Mouse (Mus musculus): ENCODE results near the gene Gm20721.
"Not testable (repeated sequence)": the region's sequence is repeated elsewhere in the genome, so short reads cannot be mapped to it uniquely, and the experiment has no call there.

The Gm20721 gene

DNA sequence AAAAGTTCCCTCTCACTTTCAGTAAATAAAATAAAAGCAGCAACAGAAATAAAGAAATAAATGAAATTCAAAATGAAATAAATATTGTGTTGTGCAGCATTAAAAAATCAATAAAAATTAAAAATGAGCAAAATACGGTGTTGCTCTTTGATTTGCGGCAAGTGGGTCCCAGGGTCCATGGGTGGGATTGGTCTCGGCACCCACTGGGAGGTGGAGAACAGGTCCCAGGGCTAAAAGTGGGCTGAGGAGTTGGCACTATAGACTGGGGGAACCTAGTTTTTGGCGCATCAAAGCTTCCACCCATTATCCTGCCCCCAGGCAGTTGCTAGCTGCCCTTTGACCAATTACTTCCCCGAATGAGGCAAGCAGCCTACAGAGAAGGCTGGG lies at the start of gene Gm20721:
Gm20721 (minus strand) TSS at position 101 of the 387 bp plus-strand sequence.
- no peak for DNase-seq

- no peak for DNase-seq
Measured at GRCm38 (mm10) chr2:174393383-174393782, 46.9 kb upstream of the Gm20721 start.

DNA sequence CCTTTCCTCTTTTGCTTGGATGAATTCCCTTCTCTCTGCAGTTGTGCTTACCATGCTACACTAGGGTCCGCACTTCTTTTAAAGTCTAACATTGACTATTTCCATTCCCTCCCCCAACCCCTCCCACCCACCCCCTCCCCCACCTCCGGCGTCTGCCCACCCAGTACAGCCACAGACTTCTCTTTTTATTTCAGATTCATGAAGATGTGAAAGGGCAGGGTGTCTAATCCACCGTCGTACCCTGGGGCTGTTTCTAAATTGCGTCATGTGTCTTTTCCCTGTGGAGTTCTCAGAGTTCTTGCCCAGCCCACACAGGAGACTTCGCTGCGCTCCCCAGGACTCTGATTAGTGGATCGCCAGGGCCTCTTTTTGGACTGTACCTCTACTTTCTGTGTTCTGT lies 46.0 kb upstream of the Gm20721 start:
- DNase-seq, result no peak

GRCm38 (mm10) chr2:174391936-174392335 lies 45.4 kb upstream of the Gm20721 start:
- no peak for DNase-seq

DNA sequence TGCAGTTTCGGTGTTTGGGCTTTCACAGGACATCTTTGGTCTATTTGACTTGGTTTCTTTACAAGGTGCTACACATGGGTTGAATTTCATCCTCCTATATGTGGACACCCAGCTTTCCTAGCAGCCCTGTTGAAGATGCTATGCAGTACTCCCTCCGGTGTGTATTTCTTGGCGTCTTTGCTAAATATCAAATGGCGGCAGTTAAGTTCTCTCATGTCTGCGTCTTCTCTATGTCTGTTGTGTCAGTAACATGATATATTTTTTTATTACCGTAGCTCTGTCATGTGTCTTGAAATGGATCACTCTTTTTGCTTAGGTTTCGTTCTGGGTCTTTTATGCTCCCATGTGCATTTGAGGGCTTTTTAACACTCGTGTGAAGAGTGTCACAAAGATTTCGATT lies 34.5 kb upstream of the Gm20721 start:
- DNase-seq, result no peak

- no peak for DNase-seq
Measured at GRCm38 (mm10) chr2:174366571-174366970, 20.1 kb upstream of the Gm20721 start.

- no peak for DNase-seq
Measured at GRCm38 (mm10) chr2:174359656-174360055, 13.1 kb upstream of the Gm20721 start.

- no peak for DNase-seq
Measured at GRCm38 (mm10) chr2:174358516-174358915, 12.0 kb upstream of the Gm20721 start.

DNA sequence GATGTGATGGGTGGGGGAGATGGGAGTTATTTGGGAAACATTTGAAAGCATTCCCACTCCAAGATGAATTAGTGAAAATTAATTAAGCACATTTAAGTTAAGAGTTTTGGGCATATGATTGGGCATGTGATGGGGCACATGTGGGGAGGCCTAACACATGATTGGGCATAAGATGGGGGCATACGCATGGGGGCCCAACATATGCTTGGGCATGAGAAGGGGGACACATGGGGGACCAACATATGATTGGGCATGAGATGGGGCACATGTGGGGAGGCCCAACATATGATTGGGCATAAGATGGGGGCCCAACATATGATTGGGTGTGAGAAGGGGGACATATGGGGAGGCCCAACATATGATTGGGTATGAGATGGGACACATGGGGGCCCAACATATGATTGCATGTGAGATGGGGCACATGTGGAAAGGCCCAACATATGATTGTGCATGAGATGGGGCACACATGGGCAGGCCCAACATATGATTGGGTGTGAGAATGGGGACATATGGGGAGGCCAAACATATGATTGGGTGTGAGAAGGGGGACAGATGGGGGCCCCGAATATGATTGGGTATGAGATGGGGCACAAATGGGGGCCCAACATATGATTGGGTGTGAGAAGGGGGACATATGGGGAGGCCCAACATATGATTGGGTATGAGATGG lies 622 bp upstream of the Gm20721 start:
- not testable (repeated sequence) for DNase-seq

DNA sequence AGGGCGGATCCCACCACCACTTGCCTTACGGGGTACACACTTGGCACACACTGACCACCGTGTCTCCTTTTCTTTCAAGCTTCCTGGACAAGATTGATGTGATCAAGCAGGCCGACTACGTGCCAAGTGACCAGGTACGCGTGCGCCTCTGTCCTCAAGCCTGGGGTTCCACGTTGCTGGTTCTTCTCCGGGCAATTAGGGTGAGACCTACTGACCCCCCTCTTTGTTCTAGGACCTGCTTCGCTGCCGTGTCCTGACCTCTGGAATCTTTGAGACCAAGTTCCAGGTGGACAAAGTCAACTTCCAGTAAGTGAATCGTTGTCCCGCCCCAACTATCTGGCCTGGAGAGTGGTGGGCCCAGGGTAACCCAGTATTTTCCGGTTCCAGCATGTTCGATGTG lies 1.5 kb downstream of the Gm20721 start:
- DNase-seq, result peak; percentile 12

- peak; percentile 94 for DNase-seq
Measured at GRCm38 (mm10) chr2:174344003-174344655, 2.4 kb downstream of the Gm20721 start.

- no peak for DNase-seq
Measured at GRCm38 (mm10) chr2:174343566-174343965, 2.9 kb downstream of the Gm20721 start.

DNA sequence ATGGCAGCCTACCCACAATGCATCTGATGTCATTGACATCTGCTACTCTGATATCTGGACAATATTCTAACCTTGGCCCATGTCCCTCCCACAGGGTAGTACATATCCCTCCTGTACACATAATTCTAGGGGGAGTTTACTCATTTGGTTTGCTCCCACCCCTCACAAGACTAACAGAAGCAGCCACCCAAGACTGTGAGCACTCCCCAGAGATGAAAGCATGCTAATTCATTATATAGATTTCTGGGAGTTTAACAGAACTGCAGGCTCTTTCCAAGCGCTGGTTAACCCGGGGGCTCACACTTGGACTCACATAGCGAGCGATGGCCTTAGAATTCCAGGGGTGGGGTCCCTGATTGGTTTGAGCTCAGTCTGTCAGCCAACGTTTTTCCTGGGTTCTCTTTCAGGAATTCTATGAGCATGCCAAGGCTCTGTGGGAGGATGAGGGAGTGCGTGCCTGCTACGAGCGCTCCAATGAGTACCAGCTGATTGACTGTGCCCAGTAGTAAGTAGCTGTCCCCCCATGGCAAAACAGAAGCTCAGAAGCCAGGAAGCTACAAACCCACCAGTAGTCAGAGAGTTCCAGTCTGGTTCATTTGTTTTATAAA lies 3.6 kb downstream of the Gm20721 start:
- DNase-seq, result peak; percentile 28

GRCm38 (mm10) chr2:174340893-174341580 lies 5.5 kb downstream of the Gm20721 start:
- DNase-seq, result no peak

GRCm38 (mm10) chr2:174340229-174340892 lies 6.2 kb downstream of the Gm20721 start:
- no peak for DNase-seq

DNA sequence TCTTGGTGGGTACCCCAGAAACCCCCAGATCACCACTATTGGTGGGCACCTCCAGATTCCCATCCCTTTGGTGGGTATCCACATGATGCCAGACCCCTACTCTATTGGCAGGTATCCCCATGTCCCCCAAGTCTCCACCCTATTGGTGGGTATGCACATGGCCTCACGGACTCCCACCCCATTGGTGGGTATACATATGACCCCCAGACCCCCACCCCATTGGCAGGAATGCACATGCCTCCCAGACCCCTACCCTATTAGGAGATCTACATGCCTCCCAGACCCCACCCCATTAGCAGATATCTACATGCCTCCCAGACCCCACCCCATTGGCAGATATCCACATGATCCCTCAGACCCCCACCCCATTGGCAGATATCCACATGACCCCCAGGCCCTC lies 6.8 kb downstream of the Gm20721 start:
- DNase-seq, result no peak

DNA sequence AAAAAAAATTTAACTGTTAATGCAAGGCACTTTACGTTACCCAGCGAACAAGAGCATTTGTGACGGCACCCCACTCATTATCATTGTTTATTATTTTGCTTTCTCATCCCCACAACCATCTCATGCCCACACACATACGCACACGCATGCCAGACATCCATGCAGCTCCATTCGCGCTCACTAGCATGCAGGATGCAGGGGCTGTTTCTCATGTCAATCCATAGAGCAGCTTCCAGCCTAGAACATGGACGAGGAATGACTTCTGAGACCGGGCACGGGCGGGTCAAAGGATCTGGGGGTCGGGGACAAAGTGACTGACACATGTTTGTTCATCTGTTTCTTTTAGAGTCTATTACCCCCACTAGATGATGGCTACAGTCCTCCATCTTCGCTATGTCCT lies 9.2 kb downstream of the Gm20721 start:
- DNase-seq, result no peak

DNA sequence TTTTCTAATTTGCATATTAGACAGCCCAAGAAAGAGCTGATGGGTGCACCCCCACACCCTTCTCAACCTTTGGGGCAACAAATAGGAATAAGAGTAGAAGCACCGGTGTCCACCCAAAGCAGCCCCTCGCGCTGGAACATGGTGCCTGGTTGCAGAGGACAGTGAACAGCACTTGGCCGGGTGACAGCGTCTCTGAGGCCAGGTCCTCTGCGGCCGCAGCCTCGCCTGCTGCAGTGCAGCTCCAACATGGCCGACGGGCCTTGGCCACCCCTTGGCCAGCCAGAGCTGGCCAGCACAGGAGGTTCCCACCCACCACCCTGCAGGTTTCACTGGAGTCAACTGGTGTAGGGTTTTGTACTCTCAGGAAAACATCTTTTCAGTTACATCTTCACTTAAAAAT lies 12.1 kb downstream of the Gm20721 start:
- DNase-seq, result peak; percentile 8

GRCm38 (mm10) chr2:174333239-174333890 lies 13.1 kb downstream of the Gm20721 start:
- DNase-seq, result no peak

- DNase-seq, result no peak
Measured at GRCm38 (mm10) chr2:174331282-174332030, 15.1 kb downstream of the Gm20721 start.

DNA sequence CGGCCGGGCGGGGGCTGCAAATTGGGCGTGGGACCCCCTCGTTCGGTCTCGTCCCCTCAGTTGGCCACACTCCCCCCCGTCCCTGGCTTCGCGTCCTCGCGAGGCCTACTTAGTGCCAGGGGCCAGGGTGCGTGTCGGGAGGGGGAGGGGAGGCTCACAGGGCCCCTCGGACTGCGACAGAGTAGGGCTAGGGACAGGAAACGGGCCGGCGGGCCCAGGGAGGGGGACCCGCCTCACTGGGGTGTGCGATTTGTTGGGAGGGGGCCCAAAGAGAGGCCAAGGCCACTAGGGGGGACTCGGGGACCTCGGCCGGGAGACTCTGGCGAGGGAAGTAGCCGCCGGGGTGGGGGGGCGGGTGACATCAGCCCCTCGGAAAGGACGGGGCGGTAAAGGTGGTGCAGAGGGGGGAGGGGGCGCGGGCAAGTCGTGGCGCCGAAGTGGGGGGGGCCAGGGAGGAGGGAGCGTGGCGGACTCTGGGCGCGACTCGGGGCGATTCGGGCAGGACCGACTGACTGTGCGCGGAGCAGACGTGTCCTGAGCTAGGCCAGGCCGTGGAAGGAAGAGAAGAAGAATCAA lies 15.8 kb downstream of the Gm20721 start:
- DNase-seq, result peak; percentile 76
